Mouse (Mus musculus) CD4-positive naive resting alpha-beta T cell, adult 76 days (primary cell): Measurements from ENCODE around the gene Apaf1. TPM values are rescaled to one million over a fixed set of nuclear protein-coding genes. Genes with fewer than 3 reads are reported as not detected.

Experiments used
- total RNA-seq: library from RNA; stranded (reverse); gene quantifications from one replicate; pipeline ENCODE4 v1.2.4, GENCODE M21; 2023

Gene Apaf1
- 22.4 TPM for total RNA-seq

DNA sequence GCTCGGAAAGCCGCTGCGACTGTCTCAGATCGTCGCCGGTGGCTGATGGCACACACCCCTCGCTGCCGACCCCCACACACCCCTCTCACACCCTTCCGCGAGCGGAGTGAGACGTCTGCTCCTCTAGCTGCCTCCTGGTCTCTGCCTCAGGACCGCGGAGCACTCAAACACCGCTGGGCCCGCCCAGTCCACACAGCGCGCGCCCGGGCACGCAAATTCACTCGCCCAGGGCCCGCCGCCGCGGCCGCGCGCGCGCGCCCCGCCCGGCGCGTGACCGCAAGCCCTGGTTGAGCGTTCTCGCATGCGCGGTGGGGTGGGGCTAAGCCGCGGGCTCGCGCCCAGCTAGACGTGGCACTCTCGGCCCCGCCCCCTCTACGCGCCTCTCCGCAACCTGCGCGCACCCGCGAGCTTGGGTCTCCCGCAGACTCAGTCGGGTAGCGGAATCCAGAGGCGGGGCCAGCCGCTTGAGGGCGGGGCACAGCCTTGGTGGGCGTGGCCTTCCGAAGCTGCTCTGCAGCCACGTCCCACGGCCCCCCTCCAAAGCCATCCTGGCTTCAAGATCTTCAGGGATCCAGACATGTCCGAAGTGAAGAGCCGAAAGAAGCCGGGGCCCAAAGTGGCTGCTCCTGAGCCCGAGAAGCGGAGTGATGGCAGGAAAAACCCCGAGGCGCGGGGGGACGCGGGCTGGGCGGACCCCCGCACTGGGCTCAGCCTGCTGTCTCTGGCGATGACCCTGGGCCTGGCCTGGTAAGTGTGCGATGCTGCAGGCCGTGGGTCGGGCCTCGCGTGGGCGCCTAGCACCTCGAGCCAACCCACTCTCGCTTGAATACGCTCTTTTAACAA, at the start of gene Apaf1, which contains the start of gene Ikbip:
Apaf1 (minus strand) TSS at position 221 of the 843 bp plus-strand sequence.
Ikbip (plus strand) TSS at position 391 of the 843 bp plus-strand sequence.

DNA sequence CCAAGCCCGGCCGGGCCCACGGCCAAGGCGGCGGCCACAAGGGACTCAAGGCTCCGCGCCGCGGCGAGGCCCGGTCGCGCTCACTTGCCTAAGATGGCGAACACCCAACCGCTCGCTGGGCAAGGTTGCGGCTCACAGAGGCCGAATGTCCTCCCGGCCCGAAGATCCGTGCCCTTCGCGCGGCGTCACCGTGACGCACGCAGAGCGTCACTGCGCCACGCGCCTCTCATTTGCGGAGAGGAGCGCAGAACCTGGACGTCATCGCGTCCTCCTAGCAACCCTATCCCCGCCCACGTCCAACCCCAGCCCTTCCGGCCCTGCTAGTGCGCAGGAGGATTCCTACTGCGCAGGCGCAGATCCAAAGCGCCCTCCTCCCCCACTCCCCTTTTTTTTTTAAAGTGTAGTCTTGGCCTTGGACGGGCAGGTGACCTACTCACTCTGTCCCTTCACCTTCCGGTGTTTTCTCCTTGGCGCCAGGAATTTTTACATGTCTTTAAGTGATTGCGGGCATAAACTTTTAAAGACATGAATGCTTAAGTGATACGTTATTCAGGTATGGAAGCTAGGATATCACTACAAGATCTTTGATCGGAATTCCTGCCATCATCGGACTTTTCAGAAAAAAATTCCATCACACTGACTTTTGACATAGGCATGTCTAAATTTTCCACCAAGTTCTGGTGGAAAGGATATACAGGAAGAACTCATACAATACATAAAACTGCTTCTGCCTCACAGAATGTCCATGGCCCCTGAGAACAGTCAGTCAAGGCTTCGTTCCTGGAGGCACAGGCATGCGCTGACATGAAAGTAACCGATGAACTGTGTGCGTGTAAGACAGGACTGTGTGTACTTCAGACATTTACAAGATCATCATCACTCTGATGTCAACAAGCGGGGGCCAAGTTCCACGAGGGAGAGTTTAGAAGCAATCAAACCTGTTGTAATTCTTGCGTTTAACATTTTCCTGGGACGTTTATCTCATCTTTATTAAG, 41.6 kb upstream of the Apaf1 start, which contains the start of gene Slc25a3:
Slc25a3 (minus strand) TSS at position 232 of the 995 bp plus-strand sequence.

Other genes starting within 250 kb of the Apaf1 start
- 0.94 TPM for gene Ikbip, start 170 bp upstream of the Apaf1 start, total RNA-seq
- gene Slc25a3, start 41.3 kb upstream of the Apaf1 start, total RNA-seq: 655 TPM
- 109 TPM for gene Tmpo, start 98.5 kb upstream of the Apaf1 start, total RNA-seq